Mouse (Mus musculus): ENCODE data around the gene Cyp2b23. TPM values are rescaled to one million over a fixed set of nuclear protein-coding genes. Genes with fewer than 3 reads are reported as not detected.
"Not testable (repeated sequence)": the region's sequence is repeated elsewhere in the genome, so short reads cannot be mapped to it uniquely, and the experiment has no call there.

Cyp2b23 gene
- not detected for total RNA-seq (2021)

GRCm38 (mm10) chr7:26686337-26686736 lies at the start of gene Cyp2b23:
Gene Cyp2b23 (minus strand): TSS chr7:26686437.
- DNase-seq, result no peak

GRCm38 (mm10) chr7:26711061-26711460 lies 24.8 kb upstream of the Cyp2b23 start:
- no peak for DNase-seq

GRCm38 (mm10) chr7:26707061-26707460 lies 20.8 kb upstream of the Cyp2b23 start:
- DNase-seq, result no peak

GRCm38 (mm10) chr7:26706191-26706590 lies 20.0 kb upstream of the Cyp2b23 start:
- not testable (repeated sequence) for DNase-seq

GRCm38 (mm10) chr7:26700151-26700550 lies 13.9 kb upstream of the Cyp2b23 start:
- DNase-seq, result no peak

- DNase-seq, result no peak
Observed at GRCm38 (mm10) chr7:26685713-26686112, 524 bp downstream of the Cyp2b23 start.

GRCm38 (mm10) chr7:26667466-26667865 lies 18.8 kb downstream of the Cyp2b23 start:
- DNase-seq, result not testable (repeated sequence)

GRCm38 (mm10) chr7:26666011-26666410 lies 20.2 kb downstream of the Cyp2b23 start:
- DNase-seq, result no peak

GRCm38 (mm10) chr7:26618364-26618763 lies 67.9 kb downstream of the Cyp2b23 start, which contains the start of gene Vmn1r185:
Gene Vmn1r185 (minus strand): TSS chr7:26618464.
- not testable (repeated sequence) for DNase-seq

Other genes with a start within 250 kb of the Cyp2b23 start
- gene Nlrp9a, start 151.4 kb downstream of the Cyp2b23 start, total RNA-seq (2021), result not detected
- gene Vmn1r185, start 68.0 kb downstream of the Cyp2b23 start, total RNA-seq (2021), result not detected
- not detected for gene Cyp2b19, start 70.7 kb upstream of the Cyp2b23 start, total RNA-seq (2021)
- not detected for gene Cyp2g1, start 122.5 kb upstream of the Cyp2b23 start, total RNA-seq (2021)
- not detected for gene Cyp2a5, start 148.9 kb upstream of the Cyp2b23 start, total RNA-seq (2021)

Measured in layer of hippocampus, postnatal 36 days (tissue).